Mouse (Mus musculus): ENCODE measurements around the gene Kif24.
"Not testable (repeated sequence)": the region's sequence is repeated elsewhere in the genome, so short reads cannot be mapped to it uniquely, and the experiment has no call there.

Gene Kif24

DNA sequence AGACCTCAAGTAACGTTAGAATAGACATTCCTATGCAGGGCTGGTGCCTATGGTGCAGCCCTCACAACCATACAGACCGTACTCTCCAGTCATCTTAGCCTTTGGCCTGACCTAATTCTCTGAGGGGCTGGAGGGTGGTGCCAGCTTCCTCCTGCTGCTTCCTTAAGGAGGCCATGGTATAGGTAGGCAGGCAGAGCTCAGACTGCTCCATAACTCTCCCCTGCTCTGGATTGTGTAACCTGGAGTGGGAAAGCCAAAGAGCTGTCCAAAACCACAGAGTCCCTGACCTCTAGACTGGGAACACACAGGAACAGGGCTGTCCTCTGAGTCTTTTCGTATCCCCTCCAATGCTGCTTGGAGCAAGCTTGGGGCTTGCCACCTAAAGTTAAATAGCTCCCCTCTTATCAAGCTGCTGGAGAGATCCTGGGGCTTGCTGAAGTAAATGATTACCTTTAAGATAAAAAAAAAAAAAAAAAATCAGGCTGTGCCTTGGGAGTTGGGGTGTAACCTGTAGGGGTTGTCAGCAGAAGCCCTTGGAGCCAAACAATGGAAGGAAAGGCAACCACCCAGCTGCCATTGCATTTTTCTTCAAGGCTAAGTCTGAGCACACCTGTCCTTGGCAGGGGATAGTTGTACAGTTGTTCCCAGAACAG is 28.9 kb upstream of the Kif24 start:
- no peak for DNase-seq (ENCODE audit: low spot score in 2 of 2)

DNA sequence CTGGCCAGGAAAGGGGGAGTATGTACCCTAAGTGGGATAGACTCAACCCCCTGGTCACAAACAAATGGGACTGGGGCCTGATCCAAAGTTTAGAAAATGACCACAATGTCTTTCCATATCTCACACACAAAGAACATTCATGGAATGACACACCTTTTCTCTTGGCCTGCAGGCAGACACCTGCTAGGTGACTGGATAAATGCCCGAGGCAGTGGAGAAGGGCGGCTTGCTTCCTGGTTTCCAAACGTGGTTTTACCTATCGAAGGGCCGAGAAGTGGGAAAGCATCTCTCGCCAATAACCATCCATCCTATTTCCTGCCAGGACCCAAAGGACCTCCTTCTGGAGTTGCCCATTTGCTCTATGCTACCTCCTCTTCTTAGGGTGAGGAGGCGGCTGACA is 28.3 kb upstream of the Kif24 start:
- DNase-seq (ENCODE audit: low spot score in 2 of 2) = no peak

GRCm38 (mm10) chr4:41481601-41482017 is 16.9 kb upstream of the Kif24 start:
- DNase-seq (ENCODE audit: low spot score in 2 of 2) = no peak

DNA sequence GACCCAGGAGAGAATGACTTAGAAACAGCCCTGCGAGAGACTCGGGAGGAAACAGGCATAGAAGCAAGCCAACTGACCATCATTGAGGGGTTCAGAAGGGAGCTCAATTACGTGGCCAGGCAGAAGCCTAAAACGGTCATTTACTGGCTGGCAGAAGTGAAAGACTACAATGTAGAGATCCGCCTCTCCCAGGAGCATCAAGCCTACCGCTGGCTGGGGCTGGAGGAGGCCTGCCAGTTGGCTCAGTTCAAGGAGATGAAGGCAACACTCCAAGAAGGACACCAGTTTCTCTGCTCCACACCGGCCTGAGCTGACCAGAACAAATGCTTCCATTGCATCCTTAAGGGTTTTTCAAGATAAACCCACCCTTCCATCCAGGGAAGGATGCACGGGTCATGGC is 15.6 kb upstream of the Kif24 start:
- no peak for DNase-seq (ENCODE audit: low spot score in 2 of 2)

GRCm38 (mm10) chr4:41479456-41479804 is 14.7 kb upstream of the Kif24 start:
- DNase-seq (ENCODE audit: low spot score in 2 of 2) = no peak

GRCm38 (mm10) chr4:41478751-41479455 is 14.2 kb upstream of the Kif24 start:
- DNase-seq (ENCODE audit: low spot score in 2 of 2) = no peak

DNA sequence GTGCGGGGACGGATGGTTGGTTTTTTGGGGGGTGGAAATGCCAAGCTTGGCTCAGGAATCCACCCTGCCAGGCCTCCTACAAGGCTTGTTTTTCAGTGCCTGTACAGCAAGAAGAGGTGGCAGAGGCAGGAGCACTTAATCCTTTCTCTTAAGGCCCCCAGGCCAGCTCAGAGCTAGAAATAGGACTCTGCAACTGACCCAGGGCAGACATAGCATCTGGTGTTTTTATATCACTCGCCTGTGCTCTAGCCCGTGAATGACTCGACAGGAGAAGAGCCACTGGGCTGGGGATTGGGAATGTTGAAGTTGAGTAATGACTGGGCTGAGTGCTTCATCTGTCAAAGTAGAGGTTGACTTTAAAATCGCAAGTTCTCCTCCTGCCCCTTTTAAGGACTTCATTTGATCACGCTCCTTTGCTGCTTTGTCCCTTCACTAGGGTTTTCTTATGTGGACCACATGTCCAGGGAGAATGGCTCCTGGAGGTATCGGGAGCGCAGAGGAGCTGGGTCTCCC is 13.0 kb upstream of the Kif24 start:
- DNase-seq (ENCODE audit: low spot score in 2 of 2) = no peak

GRCm38 (mm10) chr4:41471384-41471689 is 6.7 kb upstream of the Kif24 start:
- DNase-seq (ENCODE audit: low spot score in 2 of 2) = no peak

- no peak for DNase-seq (ENCODE audit: low spot score in 2 of 2)
Measured at GRCm38 (mm10) chr4:41470684-41471383, 6.1 kb upstream of the Kif24 start.

GRCm38 (mm10) chr4:41470051-41470683 is 5.5 kb upstream of the Kif24 start:
- no peak for DNase-seq (ENCODE audit: low spot score in 2 of 2)

DNA sequence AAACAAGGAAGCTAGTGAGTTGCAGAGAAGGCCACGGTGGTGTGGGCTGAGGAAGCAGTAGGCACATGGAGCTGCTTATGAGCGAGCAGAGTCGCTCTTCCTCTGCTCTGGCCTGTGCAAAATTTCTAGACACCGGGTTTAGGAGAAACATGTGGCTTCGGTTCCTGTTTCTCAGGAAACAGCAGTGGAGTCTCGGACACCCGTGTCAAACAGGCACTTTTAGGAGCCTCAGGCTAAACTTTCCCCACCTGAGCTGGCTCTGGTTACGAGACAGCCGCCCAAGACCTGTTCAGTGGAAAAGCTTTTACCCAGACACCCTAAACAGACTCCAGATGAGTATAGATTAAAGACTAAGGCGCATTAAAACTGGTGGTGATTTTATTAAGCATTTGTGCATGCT is 4.5 kb upstream of the Kif24 start:
- DNase-seq (ENCODE audit: low spot score in 2 of 2) = no peak

DNA sequence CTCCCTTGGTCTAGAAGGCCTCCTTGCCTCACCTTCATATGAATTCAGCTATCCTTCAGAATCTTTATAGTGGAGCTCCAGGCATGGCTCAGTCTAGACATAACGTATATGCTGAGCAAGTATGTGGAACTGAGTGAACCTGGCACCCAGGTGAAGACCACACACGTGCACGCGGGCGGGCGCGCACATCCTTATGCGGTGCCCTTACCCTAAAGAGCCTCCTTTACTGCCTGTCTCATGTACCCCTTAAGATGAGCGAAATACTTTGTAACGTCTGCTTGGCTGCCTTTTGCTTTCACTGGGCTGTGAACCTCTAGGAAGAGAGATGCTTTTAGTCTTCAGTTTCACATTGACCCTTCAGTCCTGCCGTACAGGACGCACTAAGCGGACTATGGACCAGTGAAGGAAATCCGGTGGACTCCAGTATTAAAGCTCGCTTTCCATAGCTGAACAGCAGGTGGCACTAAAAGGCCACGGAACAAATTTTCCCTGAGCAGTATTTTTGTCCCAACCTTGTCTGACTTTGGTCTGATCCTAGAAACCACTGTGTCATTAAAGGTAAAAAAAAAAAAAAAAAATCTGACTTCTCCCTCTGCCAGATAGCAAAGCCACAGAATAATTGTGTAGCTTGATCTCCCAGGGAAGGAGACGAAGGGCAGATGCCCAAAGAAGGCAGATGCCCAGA is 3.9 kb upstream of the Kif24 start:
- peak; percentile 40 to 58 for DNase-seq (ENCODE audit: low spot score in 2 of 2)

GRCm38 (mm10) chr4:41465287-41465665 is 589 bp upstream of the Kif24 start:
- DNase-seq (ENCODE audit: low spot score in 2 of 2) = no peak

GRCm38 (mm10) chr4:41463051-41463738 is 1.5 kb downstream of the Kif24 start:
- DNase-seq (ENCODE audit: low spot score in 2 of 2) = not testable (repeated sequence)

DNA sequence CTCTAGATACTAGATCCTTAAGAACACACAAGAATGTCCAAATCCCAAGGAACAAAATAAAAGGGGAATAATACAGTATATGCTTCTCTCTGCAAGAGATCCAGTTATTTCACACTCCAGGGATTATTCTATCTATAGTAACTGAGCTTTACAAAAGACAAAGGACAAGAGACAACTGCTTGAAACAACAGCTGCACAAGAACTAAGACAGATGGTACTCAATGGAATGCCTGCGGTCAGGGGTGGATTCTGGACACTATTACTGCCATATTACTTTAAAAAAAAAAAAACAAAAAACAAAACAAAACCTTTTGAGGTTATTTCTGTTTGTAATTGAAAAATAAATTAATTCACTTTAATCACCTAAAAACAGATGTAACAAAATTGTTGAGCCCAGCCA is 4.0 kb downstream of the Kif24 start:
- no peak for DNase-seq (ENCODE audit: low spot score in 2 of 2)

GRCm38 (mm10) chr4:41447595-41447994 is 17.1 kb downstream of the Kif24 start:
- no peak for DNase-seq (ENCODE audit: low spot score in 2 of 2)

- DNase-seq (ENCODE audit: low spot score in 2 of 2) = no peak
Measured at GRCm38 (mm10) chr4:41442790-41443302, 21.8 kb downstream of the Kif24 start.

- no peak for DNase-seq (ENCODE audit: low spot score in 2 of 2)
Measured at GRCm38 (mm10) chr4:41438931-41439330, 25.8 kb downstream of the Kif24 start.

GRCm38 (mm10) chr4:41416966-41417365 is 47.7 kb downstream of the Kif24 start:
- DNase-seq (ENCODE audit: low spot score in 2 of 2) = no peak

- no peak for DNase-seq (ENCODE audit: low spot score in 2 of 2)
Measured at GRCm38 (mm10) chr4:41409341-41409740, 55.3 kb downstream of the Kif24 start.

GRCm38 (mm10) chr4:41407353-41407752 is 57.3 kb downstream of the Kif24 start:
- no peak for DNase-seq (ENCODE audit: low spot score in 2 of 2)

All from cerebellum, postnatal 4 days (tissue).